Mouse (Mus musculus): ENCODE results near the gene Qsox1.

The Qsox1 gene

GRCm38 (mm10) chr1:155812581-155813499, at the start of gene Qsox1:
TSS of gene Qsox1 (minus strand) at chr1:155812889.
- peak; percentile 74 for DNase-seq

DNA sequence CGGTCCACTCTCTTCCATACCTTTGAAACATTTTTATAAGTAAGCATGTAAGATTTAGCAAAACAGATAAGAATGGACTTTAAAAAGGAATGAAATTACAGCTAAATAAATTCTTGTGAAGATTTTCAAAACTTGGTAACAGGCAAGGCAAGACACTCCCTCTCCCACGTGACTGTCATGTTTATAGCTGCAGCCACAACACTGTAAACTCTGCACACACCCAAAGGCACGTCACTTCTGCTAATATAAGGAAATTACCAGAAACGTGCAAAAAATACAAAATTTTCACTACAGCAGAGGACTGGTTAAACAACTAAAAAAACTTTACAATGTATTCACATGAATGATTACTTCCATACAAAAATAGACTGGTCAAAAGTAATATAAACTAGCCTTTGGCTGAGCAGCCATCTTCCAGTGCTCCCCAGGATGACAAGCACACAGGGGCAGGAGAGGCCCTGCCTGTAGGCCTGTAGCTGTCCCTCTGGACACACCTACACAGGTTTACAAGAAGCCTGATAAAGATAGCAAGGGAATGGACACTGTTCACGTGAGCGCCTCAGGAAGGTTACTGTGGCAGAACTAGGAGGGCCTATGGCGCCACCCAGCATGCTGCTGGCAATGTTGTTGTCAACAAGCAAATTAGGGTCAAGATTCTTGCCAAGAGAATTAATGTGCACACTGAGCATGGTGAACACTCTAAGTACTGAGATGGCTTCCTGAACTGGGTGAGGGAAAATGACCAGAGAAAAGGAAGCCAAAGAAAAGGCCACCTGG, 42.4 kb upstream of the Qsox1 start:
- peak; percentile 85 for DNase-seq

- DNase-seq = no peak
Observed at GRCm38 (mm10) chr1:155853009-155853408, 40.3 kb upstream of the Qsox1 start.

GRCm38 (mm10) chr1:155844235-155844634, 31.5 kb upstream of the Qsox1 start:
- DNase-seq = no peak

DNA sequence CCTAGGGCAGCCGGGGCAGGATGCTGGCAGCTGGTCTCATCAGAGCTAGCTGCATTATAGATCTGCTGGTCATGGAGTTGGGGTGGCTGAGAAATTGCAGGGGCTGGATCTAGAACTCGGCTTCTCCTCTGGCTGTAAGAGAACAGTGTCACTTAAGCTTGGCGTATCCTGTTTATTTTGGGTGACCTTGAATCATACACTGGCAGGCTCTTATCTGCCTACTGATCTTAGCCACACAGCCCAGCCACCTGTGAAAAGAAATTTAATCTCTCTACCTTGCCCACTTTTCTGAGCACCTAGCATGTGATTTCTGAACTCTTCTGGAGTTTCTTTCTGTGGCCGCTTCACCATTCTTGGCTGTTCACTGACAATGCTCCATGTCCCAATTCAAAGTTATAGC, 30.8 kb upstream of the Qsox1 start:
- DNase-seq = no peak

DNA sequence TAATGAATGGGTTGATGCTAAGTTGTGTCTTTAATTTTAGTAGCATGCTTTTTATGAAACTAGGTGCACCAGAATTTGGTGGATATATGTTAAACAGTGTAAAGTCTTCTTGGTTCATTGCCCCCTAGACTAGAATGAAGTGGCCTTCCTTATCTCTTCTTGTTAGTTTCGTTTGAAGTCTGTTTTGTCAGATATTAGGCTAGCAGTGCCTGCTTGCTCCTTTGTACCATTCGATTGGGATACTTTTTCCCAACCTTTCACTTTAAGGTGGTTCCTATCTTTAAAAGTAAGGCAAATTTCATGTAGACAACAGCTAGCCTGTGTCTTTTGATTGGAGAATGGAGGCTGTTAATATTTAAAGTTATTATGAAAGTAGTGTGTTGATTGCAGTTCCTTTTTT, 23.0 kb upstream of the Qsox1 start:
- no peak for DNase-seq

GRCm38 (mm10) chr1:155833610-155834009, 20.9 kb upstream of the Qsox1 start:
- no peak for DNase-seq

- DNase-seq = no peak
Observed at GRCm38 (mm10) chr1:155831958-155832357, 19.3 kb upstream of the Qsox1 start.

GRCm38 (mm10) chr1:155830861-155831260, 18.2 kb upstream of the Qsox1 start:
- no peak for DNase-seq

GRCm38 (mm10) chr1:155827703-155828295, 15.1 kb upstream of the Qsox1 start:
- DNase-seq = no peak

DNA sequence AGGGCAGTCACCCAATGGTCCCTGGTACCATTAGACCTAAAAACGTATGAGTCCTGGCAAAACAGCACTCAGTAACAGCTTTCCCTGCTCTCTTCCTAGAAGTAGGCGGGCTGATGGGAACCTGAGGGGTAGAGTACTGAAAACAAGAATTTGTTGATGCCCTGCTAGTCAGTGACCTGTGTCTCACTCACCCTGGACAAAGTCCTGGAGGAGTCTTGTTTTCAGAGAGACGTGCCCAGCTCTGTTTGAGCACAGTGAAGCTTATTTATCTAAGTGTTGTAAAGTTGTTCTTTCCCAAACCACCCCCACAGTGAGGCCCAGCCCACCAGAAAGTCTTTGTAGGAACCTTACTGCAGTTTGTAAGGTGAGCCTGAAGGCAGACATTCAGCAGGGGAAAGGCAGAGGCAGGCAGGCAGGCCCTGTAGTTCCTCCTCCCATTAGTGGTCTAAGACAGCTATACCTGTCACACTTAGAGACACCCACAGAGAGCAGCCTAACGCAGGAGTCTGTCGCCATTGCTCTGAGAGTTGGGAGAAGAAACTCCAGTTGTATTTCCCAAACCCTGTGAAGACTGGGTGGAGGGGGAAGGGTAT, 14.2 kb upstream of the Qsox1 start:
- DNase-seq = no peak

DNA sequence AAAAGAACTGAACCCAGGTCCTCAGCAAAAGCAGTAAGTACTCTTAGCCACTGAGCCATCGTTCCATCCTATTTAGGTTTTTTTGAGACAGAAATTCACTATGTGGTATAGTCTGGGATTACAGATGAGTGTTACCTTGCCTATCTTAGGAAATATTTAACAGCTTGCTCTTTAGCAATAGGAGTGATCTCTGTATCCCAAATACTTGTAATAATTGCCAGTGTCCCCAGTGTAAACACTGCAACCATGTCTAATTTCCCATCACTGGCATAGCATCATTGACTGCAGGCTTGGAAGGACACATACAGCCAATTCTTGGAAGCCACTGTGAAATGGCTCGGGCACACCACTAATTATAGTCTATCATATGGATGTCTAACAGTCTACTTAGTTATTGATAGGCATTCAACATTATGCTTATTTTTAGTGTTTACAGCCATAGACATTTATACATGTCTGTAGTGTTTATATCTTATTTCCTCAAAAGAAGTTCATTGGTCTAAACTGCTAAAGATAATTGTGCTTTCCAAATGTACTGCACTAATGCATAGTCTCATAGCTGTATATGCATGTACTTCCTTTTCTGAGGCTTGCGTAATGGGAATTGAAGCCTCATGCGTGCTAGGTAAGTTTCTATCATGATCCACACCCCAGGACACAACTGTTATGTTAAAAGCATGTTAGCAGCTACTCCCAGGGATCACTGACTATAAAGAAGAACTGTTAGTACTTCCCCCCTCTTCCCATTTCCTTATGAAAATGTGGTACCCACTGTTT, 13.4 kb upstream of the Qsox1 start:
- DNase-seq = no peak

DNA sequence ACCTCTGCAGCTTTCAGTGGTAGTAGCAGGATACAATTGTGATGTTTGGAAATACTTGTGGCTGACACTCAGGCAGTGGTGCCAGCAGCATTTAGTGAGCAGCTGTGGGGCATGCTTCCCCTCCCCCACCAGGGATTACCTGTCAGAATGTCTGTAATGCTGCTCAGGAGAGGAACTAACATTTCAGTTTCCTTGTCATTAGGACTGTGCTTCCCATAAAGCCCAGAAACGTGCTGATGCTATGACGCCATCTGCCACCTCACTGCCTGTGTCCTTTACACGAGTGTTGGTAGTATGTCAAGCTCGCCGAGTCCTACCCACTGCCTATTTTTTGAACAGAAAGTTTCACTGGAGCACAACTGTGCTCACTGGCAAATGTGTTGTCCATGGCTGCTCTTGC, 8.0 kb upstream of the Qsox1 start:
- DNase-seq = no peak

DNA sequence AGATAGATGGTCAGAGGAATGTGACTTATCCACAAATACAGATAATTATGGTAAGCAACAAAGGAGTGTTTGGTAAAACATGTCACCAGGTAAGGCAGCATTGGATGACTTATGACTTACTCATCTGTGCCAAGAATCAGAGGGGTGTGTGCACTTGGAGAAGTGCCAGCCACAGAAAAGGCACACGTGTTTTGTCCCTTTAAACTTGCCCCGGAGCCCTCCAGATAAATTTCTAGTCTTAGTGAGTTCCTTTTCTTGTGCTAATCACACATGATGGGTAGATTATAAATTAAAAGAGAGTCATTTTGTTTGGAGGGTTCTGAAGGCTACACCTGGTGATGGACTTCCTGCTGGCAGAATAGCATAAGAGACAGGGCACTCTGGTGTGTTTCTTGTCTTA, 3.5 kb upstream of the Qsox1 start:
- DNase-seq = no peak

DNA sequence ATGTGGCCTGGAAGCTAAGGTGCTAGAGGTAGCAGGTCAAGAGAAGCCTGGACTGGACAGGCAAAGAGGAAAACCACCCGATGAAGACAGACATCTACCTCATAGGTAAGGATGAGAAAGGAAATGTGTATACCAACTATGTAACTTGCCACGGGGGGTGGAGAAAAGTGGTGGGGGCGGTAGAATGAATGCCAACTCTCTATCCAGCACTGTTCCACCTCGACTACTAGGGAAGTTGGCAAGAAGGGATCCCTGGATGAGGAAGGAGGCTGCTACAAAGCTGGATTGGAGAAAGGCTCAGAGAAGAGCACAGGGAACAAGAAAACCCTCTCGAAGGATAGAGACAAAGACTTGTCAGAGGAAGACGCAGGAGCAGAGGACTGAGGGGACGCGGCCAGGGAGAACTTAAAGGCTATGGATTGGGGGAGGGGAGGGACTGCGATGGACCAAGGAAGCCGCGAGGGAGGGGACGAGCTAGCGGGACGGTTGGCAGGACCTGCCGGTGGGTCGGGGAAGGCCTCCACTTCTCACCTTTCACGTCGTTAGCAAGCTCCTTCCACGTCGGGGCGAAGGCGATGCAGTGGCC, 601 bp downstream of the Qsox1 start:
- no peak for DNase-seq

GRCm38 (mm10) chr1:155810616-155811015, 2.1 kb downstream of the Qsox1 start:
- no peak for DNase-seq

GRCm38 (mm10) chr1:155809706-155810442, 2.8 kb downstream of the Qsox1 start:
- DNase-seq = no peak

- DNase-seq = no peak
Observed at GRCm38 (mm10) chr1:155808261-155808660, 4.4 kb downstream of the Qsox1 start.

DNA sequence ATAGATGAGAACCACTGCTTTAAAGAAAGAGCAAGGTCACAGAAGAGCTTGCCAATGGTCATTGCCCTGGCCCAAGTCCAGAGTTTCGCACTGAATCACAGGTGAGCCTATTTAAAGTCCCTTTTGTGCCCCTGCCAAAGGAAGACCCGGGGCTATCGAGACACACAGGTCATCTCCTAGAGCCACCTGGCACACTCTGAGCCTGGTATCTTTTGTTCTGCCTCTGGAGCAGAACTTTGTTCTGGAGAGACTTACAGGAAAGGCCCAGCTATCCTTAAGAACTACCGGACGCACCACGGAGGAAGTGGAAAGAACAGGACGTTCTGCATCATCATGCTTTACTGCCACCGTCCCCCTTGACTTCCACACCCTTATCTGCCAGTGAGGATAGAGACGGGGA, 7.1 kb downstream of the Qsox1 start:
- DNase-seq = no peak

GRCm38 (mm10) chr1:155801014-155801991, 11.4 kb downstream of the Qsox1 start:
- DNase-seq = peak; percentile 78
